ENCODE assay signal across 9 mouse cellular contexts in the genomic region with DNA sequence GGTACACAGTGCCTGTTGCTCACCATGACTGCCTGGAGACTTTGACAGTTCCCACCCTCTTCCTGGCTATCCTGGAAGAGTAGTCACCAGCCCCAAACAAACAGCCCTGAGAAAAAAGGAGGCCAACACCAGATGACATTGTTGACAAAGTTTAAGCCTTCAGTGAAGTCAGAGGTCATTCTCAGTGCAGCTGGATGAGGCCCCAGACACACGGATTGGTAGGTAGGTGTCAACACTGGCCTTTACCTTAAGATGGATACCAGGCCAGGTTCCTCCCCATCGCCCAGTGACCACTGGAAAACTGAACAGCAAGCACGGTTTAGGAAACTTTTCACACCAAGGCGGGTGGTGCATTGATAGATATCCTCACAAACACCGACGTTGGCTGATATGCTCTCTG. TPM values are rescaled to one million over a fixed set of nuclear protein-coding genes. Genes with fewer than 3 reads are reported as not detected.
DNase-seq lines count a peak whose midpoint lies in the region; ATAC-seq lines count a peak whose summit lies in the region.
"Had no signal": no experiment of that assay in that cellular context is flagged by ENCODE, and none has a peak within 500 bp of the region (broad histone marks: within the 10 kb centered on the region; RNA-seq: fewer than 3 reads in every experiment).

No protein-coding gene starts in this region.

- DNase-seq in kidney, adult 8-10 months, result no peak
- no peak for DNase-seq in embryonic facial prominence, embryonic 11.5 days (ENCODE audit: low spot score)
- DNase-seq in adrenal gland, postnatal 4 days (ENCODE audit: low spot score in 2 of 2), result no peak
- no peak for DNase-seq in cerebellum, postnatal 4 days (ENCODE audit: low spot score in 2 of 2)
- no peak for DNase-seq in gastrocnemius, postnatal 25 days

- peak overlapping the region; percentile 94 for H3K27ac ChIP-seq in kidney, embryonic 16.5 days (ENCODE audit: low read length)
- 0 out of 2 replicates have a peak overlapping the region, but pooled peaks have one; percentile 47 for H3K27ac ChIP-seq in embryonic facial prominence, embryonic 11.5 days (replicated peaks; ENCODE audit: low read depth, low read length)
- H3K27ac ChIP-seq in hindbrain, embryonic 16.5 days (ENCODE audit: low read depth, low read length), result peak overlapping the region; percentile 75
- peak overlapping the region; percentile 75; the same call in 1 of the 2 replicates for H3K27ac ChIP-seq in midbrain, embryonic 16.5 days (ENCODE audit: low read length)

- H3K4me3 ChIP-seq in kidney, embryonic 16.5 days (ENCODE audit: low read length), result peak overlapping the region; percentile 57
- H3K4me3 ChIP-seq in embryonic facial prominence, embryonic 11.5 days (ENCODE audit: low read depth, low read length), result peak overlapping the region; percentile 40
- H3K4me3 ChIP-seq in hindbrain, embryonic 16.5 days (ENCODE audit: low read length), result peak overlapping the region; percentile 47
- peak overlapping the region; percentile 45 for H3K4me3 ChIP-seq in midbrain, embryonic 16.5 days (ENCODE audit: low read depth, low read length)

- H3K36me3 ChIP-seq in kidney, embryonic 16.5 days (ENCODE audit: insufficient read depth, low read length), result no peaks in the 10 kb centered on the region
- H3K36me3 ChIP-seq in embryonic facial prominence, embryonic 11.5 days (replicated peaks; ENCODE audit: control insufficient read depth, insufficient read depth, low read depth, low read length), result no peaks in the 10 kb centered on the region
- H3K36me3 ChIP-seq in hindbrain, embryonic 16.5 days (ENCODE audit: control insufficient read depth, insufficient read depth, low read length), result no peaks in the 10 kb centered on the region
- no peaks in the 10 kb centered on the region for H3K36me3 ChIP-seq in midbrain, embryonic 16.5 days (ENCODE audit: control insufficient read depth, insufficient read depth, low read length)

- peak overlapping the region; percentile 90 for H3K4me2 ChIP-seq in kidney, embryonic 16.5 days (replicated peaks; ENCODE audit: low read depth, low read length)
- peak overlapping the region; percentile 80 for H3K4me2 ChIP-seq in embryonic facial prominence, embryonic 11.5 days (ENCODE audit: low read depth, low read length)
- H3K4me2 ChIP-seq in hindbrain, embryonic 16.5 days (ENCODE audit: low read length), result peak overlapping the region; percentile 90
- H3K4me2 ChIP-seq in midbrain, embryonic 16.5 days (ENCODE audit: low read length), result peak overlapping the region; percentile 80

- WGBS in kidney, embryonic 16.5 days, result 28% methylated on average over 6 of the region's 6 CpGs
- WGBS in embryonic facial prominence, embryonic 11.5 days, result 31% methylated on average over 6 of the region's 6 CpGs
- WGBS in hindbrain, embryonic 16.5 days, result 31% methylated on average over 6 of the region's 6 CpGs
- 32% methylated on average over 6 of the region's 6 CpGs for WGBS in midbrain, embryonic 16.5 days

- ATAC-seq in kidney, embryonic 16.5 days (ENCODE audit: low FRiP score, low TSS enrichment), result no peak
- ATAC-seq in embryonic facial prominence, embryonic 11.5 days (replicated peaks; ENCODE audit: insufficient number of reproducible peaks, low FRiP score, low TSS enrichment, low read depth), result no peak
- no peak for ATAC-seq in hindbrain, embryonic 16.5 days
- ATAC-seq in midbrain, embryonic 16.5 days, result no peak

- H3K9me3 ChIP-seq in kidney, embryonic 16.5 days (ENCODE audit: low read length), result no peaks in the 10 kb centered on the region
- H3K9me3 ChIP-seq in embryonic facial prominence, embryonic 11.5 days (replicated peaks; ENCODE audit: control insufficient read depth, low read length), result no peaks in the 10 kb centered on the region
- H3K9me3 ChIP-seq in hindbrain, embryonic 16.5 days (ENCODE audit: control insufficient read depth, low read length), result no peaks in the 10 kb centered on the region
- H3K9me3 ChIP-seq in midbrain, embryonic 16.5 days (replicated peaks; ENCODE audit: control insufficient read depth, low read length, poor library complexity, severe bottlenecking), result no peaks in the 10 kb centered on the region

- peaks cover 34% of the 10 kb centered on the region for H3K4me1 ChIP-seq in kidney, embryonic 16.5 days (ENCODE audit: insufficient read depth, low read length)
- H3K4me1 ChIP-seq in embryonic facial prominence, embryonic 11.5 days (ENCODE audit: control insufficient read depth, insufficient read depth, low read length), result peaks cover 5% of the 10 kb centered on the region
- H3K4me1 ChIP-seq in hindbrain, embryonic 16.5 days (ENCODE audit: control insufficient read depth, insufficient read depth, low read depth, low read length), result peaks cover 29% of the 10 kb centered on the region
- peaks cover 12% of the 10 kb centered on the region for H3K4me1 ChIP-seq in midbrain, embryonic 16.5 days (ENCODE audit: control insufficient read depth, insufficient read depth, low read length)

- no peaks in the 10 kb centered on the region for H3K27me3 ChIP-seq in kidney, embryonic 16.5 days (ENCODE audit: insufficient read depth, low read length)
- no peaks in the 10 kb centered on the region; the same call in 1 of the 2 replicates for H3K27me3 ChIP-seq in embryonic facial prominence, embryonic 11.5 days (ENCODE audit: control insufficient read depth, insufficient read depth, low read length)
- H3K27me3 ChIP-seq in hindbrain, embryonic 16.5 days (replicated peaks; ENCODE audit: control insufficient read depth, insufficient read depth, low read length), result no peaks in the 10 kb centered on the region
- no peaks in the 10 kb centered on the region for H3K27me3 ChIP-seq in midbrain, embryonic 16.5 days (ENCODE audit: control insufficient read depth, insufficient read depth, low read depth, low read length)
- H3K27me3 ChIP-seq: Patski had no signal

- H3K9ac ChIP-seq in kidney, embryonic 16.5 days (replicated peaks; ENCODE audit: low read length), result peak overlapping the region; percentile 76
- H3K9ac ChIP-seq in embryonic facial prominence, embryonic 11.5 days (replicated peaks; ENCODE audit: low read length), result peak overlapping the region; percentile 62
- H3K9ac ChIP-seq in hindbrain, embryonic 16.5 days (ENCODE audit: low read depth, low read length), result peak overlapping the region; percentile 76
- peak overlapping the region; percentile 69 for H3K9ac ChIP-seq in midbrain, embryonic 16.5 days (ENCODE audit: low read depth, low read length)

RNA-seq across cellular contexts. Expression of gene Btg2, which starts 13.4 kb away (rescaled TPM):
- 36.2 and 38.2 TPM in 2 replicates for polyA plus RNA-seq in kidney, embryonic 16.5 days (2015; fragmentation: Nextera tagmentation; extraction: Ambion mirVana)
- polyA plus RNA-seq in embryonic facial prominence, embryonic 11.5 days (2014; fragmentation: Nextera tagmentation; extraction: Ambion mirVana), result 38.1 and 38.9 TPM in 2 replicates
- 28.0 and 28.5 TPM in 2 replicates for polyA plus RNA-seq in hindbrain, embryonic 16.5 days (2015; fragmentation: Nextera tagmentation; extraction: Ambion mirVana)
- polyA plus RNA-seq in midbrain, embryonic 16.5 days (2015; fragmentation: Nextera tagmentation; extraction: Ambion mirVana), result 27.2 and 34.9 TPM in 2 replicates
- 10 to 100 TPM; 25.6 to 27.8 TPM for total RNA-seq in adrenal gland, postnatal 4 days (2021)
- total RNA-seq in gastrocnemius, postnatal 25 days (2021), result 10 to 100 TPM; 15.1 to 27.0 TPM

RNA-seq across cellular contexts. Expression of gene Chit1, which starts 18.7 kb away (rescaled TPM):
- 0.17 and 0.21 TPM in 2 replicates for polyA plus RNA-seq in kidney, embryonic 16.5 days (2015; fragmentation: Nextera tagmentation; extraction: Ambion mirVana)
- not detected in 2 replicates for polyA plus RNA-seq in embryonic facial prominence, embryonic 11.5 days (2014; fragmentation: Nextera tagmentation; extraction: Ambion mirVana)
- 0.15 and 0.73 TPM in 2 replicates for polyA plus RNA-seq in hindbrain, embryonic 16.5 days (2015; fragmentation: Nextera tagmentation; extraction: Ambion mirVana)
- polyA plus RNA-seq in midbrain, embryonic 16.5 days (2015; fragmentation: Nextera tagmentation; extraction: Ambion mirVana), result 0.21 TPM in 1 of 2 replicates, not detected in the other
- not detected for total RNA-seq in adrenal gland, postnatal 4 days (2021)
- total RNA-seq in gastrocnemius, postnatal 25 days (2021), result not detected
- polyA plus RNA-seq: Patski had no signal

RNA-seq across cellular contexts. Expression of gene Fmod, which starts 55.3 kb away (rescaled TPM):
- polyA plus RNA-seq in kidney, embryonic 16.5 days (2015; fragmentation: Nextera tagmentation; extraction: Ambion mirVana), result 12.5 and 17.1 TPM in 2 replicates
- polyA plus RNA-seq in embryonic facial prominence, embryonic 11.5 days (2014; fragmentation: Nextera tagmentation; extraction: Ambion mirVana), result 2.4 and 3.9 TPM in 2 replicates
- 11.8 and 24.0 TPM in 2 replicates for polyA plus RNA-seq in hindbrain, embryonic 16.5 days (2015; fragmentation: Nextera tagmentation; extraction: Ambion mirVana)
- 9.8 and 15.2 TPM in 2 replicates for polyA plus RNA-seq in midbrain, embryonic 16.5 days (2015; fragmentation: Nextera tagmentation; extraction: Ambion mirVana)
- 10 to 100 TPM; 18.5 to 28.1 TPM for total RNA-seq in adrenal gland, postnatal 4 days (2021)
- 100 to 1,000 TPM in 1 of 2 experiments, 10 to 100 TPM in 1; 33.0 to 107 TPM for total RNA-seq in gastrocnemius, postnatal 25 days (2021)
